Mouse (Mus musculus) embryonic fibroblast, embryonic 13.5 days (primary cell): ENCODE data around the gene Brcc3. TPM values are rescaled to one million over a fixed set of nuclear protein-coding genes. Genes with fewer than 3 reads are reported as not detected.

Source experiments
- H3K27ac ChIP-seq: 2 replicates; pipeline ENCODE4 v1.5.1; 2012; ENCODE audit warnings: low read length, control low read depth, inconsistent platforms; ENCODE audit not compliant: insufficient read depth
- H3K4me1 ChIP-seq: 2 replicates; pipeline ENCODE4 v1.6.1; 2011; ENCODE audit warnings: low read length; ENCODE audit not compliant: control insufficient read depth, insufficient read depth
- H3K4me3 ChIP-seq: 2 replicates; pipeline ENCODE4 v1.5.1; 2011; ENCODE audit warnings: mild to moderate bottlenecking, control low read depth, low read length; ENCODE audit not compliant: insufficient read depth
- CTCF ChIP-seq: IDR thresholded peaks from 2 replicates; pipeline ENCODE4 v1.5.1; 2011; ENCODE audit warnings: mild to moderate bottlenecking, control low read depth, low read length, moderate library complexity, borderline replicate concordance; ENCODE audit not compliant: insufficient read depth
- POLR2A ChIP-seq: IDR thresholded peaks from 2 replicates; pipeline ENCODE4 v1.6.1; 2011; ENCODE audit warnings: low read depth, mild to moderate bottlenecking, control low read depth, low read length, moderate library complexity
- polyA plus RNA-seq: library from polyadenylated mRNA; stranded (reverse); fragments of >200 nt; gene quantifications from 2 replicates; pipeline ENCODE4 v1.2.4, GENCODE M21; 2011; ENCODE audit warnings: low read depth; ENCODE audit not compliant: missing spikeins, insufficient read length

Gene Brcc3
- polyA plus RNA-seq, result 31.3 and 46.1 TPM in 2 replicates

- Histone ChIP-seq H3K4me3 (peak within 1 kb of the TSS; percentile 53), H3K4me1 (no peaks in the 10 kb centered on the region), H3K27ac (peak within 1 kb of the TSS; percentile 69)
- no peak for TF ChIP-seq CTCF
- peak; percentile 89 for TF ChIP-seq POLR2A
Measured at GRCm38 (mm10) chrX:75415936-75416785, at the start of gene Brcc3, which contains the start of the genes Cmc4 and Mtcp1. Gene Brcc3 (plus strand): TSS chrX:75416628. Gene Cmc4 (minus strand): TSS chrX:75416584. Gene Mtcp1 (minus strand): TSS chrX:75416588.

DNA sequence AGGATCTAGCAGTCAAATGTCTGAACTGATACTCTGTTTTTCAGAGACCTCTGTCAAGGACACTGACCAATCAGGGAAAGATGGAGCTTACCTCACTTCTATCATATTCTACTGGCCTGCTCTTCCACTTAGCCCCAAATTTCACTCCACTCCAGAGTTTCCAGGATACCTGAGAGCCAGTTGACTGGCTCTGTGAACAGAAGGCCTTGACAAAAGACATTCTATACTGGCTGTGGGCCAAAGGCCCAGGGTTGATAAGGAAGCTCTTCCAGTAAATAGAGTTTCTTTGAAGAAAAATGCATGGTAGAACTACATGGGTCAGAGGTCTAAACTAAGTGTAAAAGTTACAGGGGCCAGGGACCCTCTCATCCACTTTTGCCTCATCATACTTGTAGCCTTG, 46.2 kb upstream of the Brcc3 start:
- no peaks in the 10 kb centered on the region for H3K4me1 ChIP-seq
- no peak overlapping the region for H3K27ac ChIP-seq
- no peak overlapping the region for H3K4me3 ChIP-seq
- TF ChIP-seq POLR2A (no peak), CTCF (no peak)

- TF ChIP-seq CTCF (no peak), POLR2A (no peak)
- Histone ChIP-seq H3K4me3 (no peak overlapping the region), H3K27ac (no peak overlapping the region), H3K4me1 (no peaks in the 10 kb centered on the region)
Measured at GRCm38 (mm10) chrX:75372666-75373425, 43.6 kb upstream of the Brcc3 start.

DNA sequence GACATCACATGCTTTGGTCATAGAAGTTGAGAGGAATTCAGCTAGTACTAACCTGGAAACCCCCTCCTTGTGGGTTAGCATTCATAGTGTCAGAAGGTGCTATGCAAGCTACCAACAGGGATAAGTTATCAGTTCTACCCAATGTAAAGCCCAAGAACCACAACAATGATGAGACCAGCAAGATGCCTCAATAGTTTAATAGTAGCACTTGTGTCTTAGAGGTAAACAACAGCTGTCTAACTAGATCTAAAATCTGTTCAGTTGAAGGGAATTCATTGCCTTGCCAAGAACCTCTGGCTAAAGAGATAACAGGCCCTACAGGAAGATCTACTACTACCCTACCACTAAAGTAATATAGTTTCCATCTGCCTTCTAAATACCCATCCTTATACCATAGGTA, 39.6 kb upstream of the Brcc3 start:
- Histone ChIP-seq H3K27ac (no peak overlapping the region), H3K4me3 (no peak overlapping the region), H3K4me1 (no peaks in the 10 kb centered on the region)
- TF ChIP-seq POLR2A (no peak), CTCF (no peak)

DNA sequence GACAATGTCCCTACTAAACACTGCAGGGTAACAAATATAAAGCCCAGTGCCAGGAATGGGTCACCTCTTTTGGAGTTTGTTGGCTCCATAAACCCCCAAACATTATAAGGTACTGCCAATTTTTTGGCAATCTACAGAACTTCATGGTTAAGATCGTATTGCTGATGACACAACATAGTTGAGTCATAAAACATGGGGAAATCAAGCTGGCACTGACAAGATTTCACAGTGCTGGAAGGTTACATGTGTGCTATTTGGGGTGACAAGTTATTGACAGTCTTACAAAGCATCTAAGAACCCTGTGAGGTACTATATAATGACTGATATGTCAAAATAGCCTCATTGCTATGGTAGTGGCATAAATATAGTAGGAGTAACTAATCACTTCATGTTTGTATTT, 35.3 kb upstream of the Brcc3 start:
- Histone ChIP-seq H3K27ac (no peak overlapping the region), H3K4me1 (no peaks in the 10 kb centered on the region), H3K4me3 (no peak overlapping the region)
- TF ChIP-seq POLR2A (no peak), CTCF (no peak)

GRCm38 (mm10) chrX:75381699-75382098, 34.7 kb upstream of the Brcc3 start:
- TF ChIP-seq CTCF (no peak), POLR2A (no peak)
- Histone ChIP-seq H3K4me1 (no peaks in the 10 kb centered on the region), H3K27ac (no peak overlapping the region), H3K4me3 (peak overlapping the region; percentile 38)

DNA sequence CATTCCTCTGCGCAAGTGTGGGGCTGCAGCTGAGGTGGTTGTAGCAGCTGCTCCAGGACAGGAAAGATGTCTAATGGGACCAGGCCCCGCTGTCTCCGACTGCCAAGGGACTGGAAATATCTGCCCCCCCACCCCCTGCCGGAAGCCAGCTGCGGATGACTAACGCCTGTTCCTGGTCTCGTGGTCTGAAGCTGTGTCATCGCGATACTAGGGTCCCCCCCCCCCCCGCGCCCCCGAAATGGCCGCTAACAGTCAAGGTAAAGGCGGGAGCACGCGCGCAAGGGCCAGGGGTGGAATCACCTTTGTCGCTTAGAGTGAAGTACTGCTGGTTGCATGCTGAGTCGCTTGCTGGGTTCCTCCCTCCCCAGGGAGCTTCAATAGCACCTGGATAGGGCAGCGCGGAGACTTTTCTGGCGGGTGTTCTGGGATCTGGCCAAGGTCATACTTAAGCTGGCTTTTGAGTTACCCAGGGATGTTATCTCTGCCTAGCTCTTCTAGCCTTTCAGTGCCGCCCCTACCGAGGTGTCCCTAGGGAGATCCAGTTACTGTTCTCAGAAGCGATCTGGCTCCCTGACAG, 34.1 kb upstream of the Brcc3 start, which contains the start of the genes Fundc2 and F8:
Fundc2 (plus strand) TSS at position 205 of the 577 bp plus-strand sequence.
F8 (minus strand) TSS at position 421 of the 577 bp plus-strand sequence.
- Histone ChIP-seq H3K27ac (no peak within 1 kb of the TSS; the same call in 1 of the 2 replicates), H3K4me1 (no peaks in the 10 kb centered on the region), H3K4me3 (peak within 1 kb of the TSS; percentile 70)
- TF ChIP-seq CTCF (no peak), POLR2A (peak; percentile 78)

- no peaks in the 10 kb centered on the region for H3K4me1 ChIP-seq
- no peak overlapping the region for H3K4me3 ChIP-seq
- no peak for TF ChIP-seq CTCF
- no peak for TF ChIP-seq POLR2A
- no peak overlapping the region for H3K27ac ChIP-seq
Measured at GRCm38 (mm10) chrX:75399471-75399870, 17.0 kb upstream of the Brcc3 start.

DNA sequence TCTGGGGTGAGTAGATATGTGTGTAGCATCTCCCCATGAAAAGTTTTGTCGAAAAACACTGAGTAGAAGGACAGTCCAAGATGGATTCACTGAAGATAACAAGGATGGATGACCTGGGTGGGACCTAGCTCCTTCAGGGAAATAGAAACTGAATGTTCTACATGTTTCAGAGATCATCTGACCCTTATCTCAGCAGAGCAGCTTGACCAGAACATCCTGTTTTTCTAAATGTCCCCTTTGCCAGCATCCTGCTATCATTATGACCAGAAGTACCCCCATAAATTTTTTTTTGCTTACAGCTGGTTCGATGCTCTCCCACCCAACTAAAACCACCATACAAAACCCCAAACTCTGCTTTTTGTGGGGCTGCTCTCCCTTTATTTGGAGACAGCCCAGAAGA, 13.8 kb upstream of the Brcc3 start:
- TF ChIP-seq POLR2A (no peak), CTCF (no peak)
- no peak overlapping the region for H3K4me3 ChIP-seq
- H3K27ac ChIP-seq, result no peak overlapping the region
- H3K4me1 ChIP-seq, result no peaks in the 10 kb centered on the region
